Mouse (Mus musculus): ENCODE measurements at regions not wholly inside any gene's neighbourhood (a gene's known extent, or its start where the extent isn't known, plus 50 kb on each side); places are given as distances from the start of the nearest gene placed in this dataset.

DNA sequence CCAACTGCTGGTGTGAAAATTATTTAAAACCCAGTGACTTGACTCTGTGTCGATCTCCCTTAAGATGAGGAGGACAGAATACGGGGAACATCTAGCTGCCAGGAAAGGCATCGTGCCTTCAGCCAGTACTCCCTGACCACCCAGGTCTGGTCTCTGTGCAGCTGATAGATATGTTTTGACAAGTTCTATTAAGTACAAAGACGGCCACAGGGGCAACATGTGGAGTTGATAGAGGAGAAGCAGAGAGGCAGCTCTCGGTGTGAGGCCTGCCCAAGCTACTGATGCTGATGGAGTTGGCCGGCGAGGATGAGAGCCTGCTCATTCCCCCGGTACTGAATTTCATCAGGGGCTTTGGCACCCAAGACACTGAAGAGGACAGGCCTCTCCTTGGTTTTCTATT, 154.1 kb upstream of the 3110018I06Rik start:
- 88% methylated on average over 8 of the region's 8 CpGs for WGBS (ENCODE audit: insufficient replicate concordance)
- TF ChIP-seq CTCF (IDR thresholded peaks at IDR 0.05; ENCODE audit: low read depth), result no peak
- TF ChIP-seq EP300 (IDR thresholded peaks at IDR 0.05; ENCODE audit: low read depth), result no peak

DNA sequence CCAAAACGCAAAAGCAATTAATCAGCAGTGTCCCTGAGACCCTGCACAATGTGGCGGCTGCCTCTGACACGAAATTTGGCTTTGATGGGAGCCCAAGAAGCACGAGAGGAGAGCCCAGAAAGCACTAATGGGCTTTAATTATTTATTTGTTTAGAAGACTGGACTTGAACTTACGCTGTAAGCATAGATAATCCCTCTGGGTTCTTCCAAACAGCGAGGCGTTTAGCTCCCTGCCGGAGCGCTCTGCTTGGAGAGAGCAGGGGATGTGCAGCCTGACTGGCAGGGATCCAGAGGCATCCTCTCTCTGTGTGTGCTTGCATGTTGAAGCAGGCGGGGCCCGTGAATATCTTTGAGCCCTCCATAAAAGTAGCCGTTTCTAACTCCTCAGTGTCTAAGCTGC, 153.3 kb upstream of the 3110018I06Rik start:
- no peaks in the 10 kb centered on the region for H3K36me3 ChIP-seq (replicated peaks; ENCODE audit: insufficient read depth, low read length)
- ATAC-seq (no peak), DNase-seq (no peak)
- no peak overlapping the region for H3K4me2 ChIP-seq (ENCODE audit: low read depth, low read length)
- TF ChIP-seq CTCF (IDR thresholded peaks at IDR 0.05; ENCODE audit: low read depth) (no peak), EP300 (IDR thresholded peaks at IDR 0.05; ENCODE audit: low read depth) (no peak)
- H3K9me3 ChIP-seq (ENCODE audit: low read length), result no peaks in the 10 kb centered on the region
- no peak overlapping the region for H3K27ac ChIP-seq (ENCODE audit: low read depth)
- no peaks in the 10 kb centered on the region for H3K27me3 ChIP-seq (ENCODE audit: insufficient read depth, low read length)
- H3K4me1 ChIP-seq (ENCODE audit: insufficient read depth), result no peaks in the 10 kb centered on the region
- no peak overlapping the region for H3K4me3 ChIP-seq (ENCODE audit: low read depth, low read length)
- 72% methylated on average over 12 of the region's 12 CpGs for WGBS (ENCODE audit: insufficient replicate concordance)
- H3K9ac ChIP-seq (replicated peaks), result no peak overlapping the region

More for the DNA sequence above, 154.1 kb upstream of the 3110018I06Rik start:
- H3K36me3 ChIP-seq (replicated peaks; ENCODE audit: insufficient read depth, low read length), result no peaks in the 10 kb centered on the region
- H3K4me1 ChIP-seq (ENCODE audit: insufficient read depth), result no peaks in the 10 kb centered on the region
- H3K27ac ChIP-seq (ENCODE audit: low read depth), result no peak overlapping the region
- H3K4me2 ChIP-seq (ENCODE audit: low read depth, low read length), result no peak overlapping the region
- no peak for ATAC-seq
- no peak overlapping the region for H3K4me3 ChIP-seq (ENCODE audit: low read depth, low read length)
- no peak for DNase-seq
- no peaks in the 10 kb centered on the region for H3K27me3 ChIP-seq (ENCODE audit: insufficient read depth, low read length)
- no peaks in the 10 kb centered on the region for H3K9me3 ChIP-seq (ENCODE audit: low read length)
- H3K9ac ChIP-seq (replicated peaks), result no peak overlapping the region

- 75% methylated on average over 10 of the region's 10 CpGs for WGBS (ENCODE audit: insufficient replicate concordance)
Observed at GRCm38 (mm10) chr12:107338758-107339157, 149.7 kb upstream of the 3110018I06Rik start.

DNA sequence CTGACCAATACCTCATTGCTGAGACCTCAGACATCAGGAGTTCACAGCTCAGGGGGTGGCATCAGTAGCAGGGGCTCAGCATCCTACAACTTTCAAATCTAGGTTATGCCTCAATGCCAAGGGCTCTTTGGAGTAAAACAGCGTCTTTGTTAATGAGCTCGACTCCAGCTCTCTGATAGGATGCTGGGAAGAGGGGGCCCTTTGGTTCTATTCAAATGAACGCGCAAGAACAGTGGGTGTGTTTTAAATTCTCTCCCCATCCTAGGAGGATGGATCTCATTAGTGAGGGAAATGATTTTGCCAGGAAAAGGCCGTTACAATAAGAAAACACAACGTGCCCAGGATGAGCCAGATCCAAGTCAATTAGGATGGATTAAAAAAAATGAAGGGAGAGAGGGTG, 132.2 kb upstream of the 3110018I06Rik start:
- ATAC-seq (no peak), DNase-seq (no peak)
- no peaks in the 10 kb centered on the region for H3K9me3 ChIP-seq (ENCODE audit: low read length)
- H3K36me3 ChIP-seq (replicated peaks; ENCODE audit: insufficient read depth, low read length), result no peaks in the 10 kb centered on the region
- H3K27me3 ChIP-seq (ENCODE audit: insufficient read depth, low read length), result no peaks in the 10 kb centered on the region
- no peak overlapping the region for H3K4me3 ChIP-seq (ENCODE audit: low read depth, low read length)
- H3K27ac ChIP-seq (ENCODE audit: low read depth), result no peak overlapping the region
- TF ChIP-seq CTCF (IDR thresholded peaks at IDR 0.05; ENCODE audit: low read depth) (no peak), EP300 (IDR thresholded peaks at IDR 0.05; ENCODE audit: low read depth) (no peak)
- H3K4me2 ChIP-seq (ENCODE audit: low read depth, low read length), result no peak overlapping the region
- H3K4me1 ChIP-seq (ENCODE audit: insufficient read depth), result no peaks in the 10 kb centered on the region
- H3K9ac ChIP-seq (replicated peaks), result no peak overlapping the region
- WGBS (ENCODE audit: insufficient replicate concordance), result 66% methylated on average over 6 of the region's 6 CpGs

More at GRCm38 (mm10) chr12:107338758-107339157, 149.7 kb upstream of the 3110018I06Rik start:
- ATAC-seq (no peak), DNase-seq (no peak)
- Histone ChIP-seq H3K36me3 (replicated peaks; ENCODE audit: insufficient read depth, low read length) (no peaks in the 10 kb centered on the region), H3K9me3 (ENCODE audit: low read length) (no peaks in the 10 kb centered on the region), H3K4me3 (ENCODE audit: low read depth, low read length) (no peak overlapping the region), H3K4me1 (ENCODE audit: insufficient read depth) (no peaks in the 10 kb centered on the region), H3K27me3 (ENCODE audit: insufficient read depth, low read length) (no peaks in the 10 kb centered on the region), H3K9ac (replicated peaks) (no peak overlapping the region), H3K4me2 (ENCODE audit: low read depth, low read length) (no peak overlapping the region), H3K27ac (ENCODE audit: low read depth) (no peak overlapping the region)
- no peak for TF ChIP-seq EP300 (IDR thresholded peaks at IDR 0.05; ENCODE audit: low read depth)
- no peak for TF ChIP-seq CTCF (IDR thresholded peaks at IDR 0.05; ENCODE audit: low read depth)

- no peaks in the 10 kb centered on the region for H3K36me3 ChIP-seq (replicated peaks; ENCODE audit: insufficient read depth, low read length)
- no peak overlapping the region for H3K27ac ChIP-seq (ENCODE audit: low read depth)
- 73% methylated on average over 7 of the region's 7 CpGs for WGBS (ENCODE audit: insufficient replicate concordance)
- no peak for ATAC-seq
- H3K9ac ChIP-seq (replicated peaks), result no peak overlapping the region
- H3K27me3 ChIP-seq (ENCODE audit: insufficient read depth, low read length), result no peaks in the 10 kb centered on the region
- TF ChIP-seq CTCF (IDR thresholded peaks at IDR 0.05; ENCODE audit: low read depth), result no peak
- TF ChIP-seq EP300 (IDR thresholded peaks at IDR 0.05; ENCODE audit: low read depth), result no peak
- H3K4me3 ChIP-seq (ENCODE audit: low read depth, low read length), result no peak overlapping the region
- no peaks in the 10 kb centered on the region for H3K9me3 ChIP-seq (ENCODE audit: low read length)
- H3K4me1 ChIP-seq (ENCODE audit: insufficient read depth), result no peaks in the 10 kb centered on the region
- no peak overlapping the region for H3K4me2 ChIP-seq (ENCODE audit: low read depth, low read length)
- no peak for DNase-seq
Observed at GRCm38 (mm10) chr12:107356974-107357373, 131.5 kb upstream of the 3110018I06Rik start.

- no peak overlapping the region for H3K9ac ChIP-seq (replicated peaks)
- H3K9me3 ChIP-seq (ENCODE audit: low read length), result no peaks in the 10 kb centered on the region
- no peak for ATAC-seq
- H3K4me1 ChIP-seq (ENCODE audit: insufficient read depth), result no peaks in the 10 kb centered on the region
- H3K36me3 ChIP-seq (replicated peaks; ENCODE audit: insufficient read depth, low read length), result no peaks in the 10 kb centered on the region
- no peak overlapping the region for H3K4me3 ChIP-seq (ENCODE audit: low read depth, low read length)
- TF ChIP-seq EP300 (IDR thresholded peaks at IDR 0.05; ENCODE audit: low read depth) (no peak), CTCF (IDR thresholded peaks at IDR 0.05; ENCODE audit: low read depth) (no peak)
- 82% methylated on average over 12 of the region's 12 CpGs for WGBS (ENCODE audit: insufficient replicate concordance)
- H3K27me3 ChIP-seq (ENCODE audit: insufficient read depth, low read length), result no peaks in the 10 kb centered on the region
- no peak for DNase-seq
- no peak overlapping the region for H3K4me2 ChIP-seq (ENCODE audit: low read depth, low read length)
- no peak overlapping the region for H3K27ac ChIP-seq (ENCODE audit: low read depth)
Observed at GRCm38 (mm10) chr12:107360511-107360910, 127.9 kb upstream of the 3110018I06Rik start.

- H3K36me3 ChIP-seq (replicated peaks; ENCODE audit: insufficient read depth, low read length), result no peaks in the 10 kb centered on the region
- WGBS (ENCODE audit: insufficient replicate concordance), result 77% methylated on average over 7 of the region's 7 CpGs
- no peak overlapping the region for H3K27ac ChIP-seq (ENCODE audit: low read depth)
- H3K27me3 ChIP-seq (ENCODE audit: insufficient read depth, low read length), result no peaks in the 10 kb centered on the region
- H3K9ac ChIP-seq (replicated peaks), result no peak overlapping the region
- DNase-seq (no peak), ATAC-seq (no peak)
- H3K4me3 ChIP-seq (ENCODE audit: low read depth, low read length), result no peak overlapping the region
- H3K9me3 ChIP-seq (ENCODE audit: low read length), result no peaks in the 10 kb centered on the region
- no peak overlapping the region for H3K4me2 ChIP-seq (ENCODE audit: low read depth, low read length)
- no peaks in the 10 kb centered on the region for H3K4me1 ChIP-seq (ENCODE audit: insufficient read depth)
- TF ChIP-seq CTCF (IDR thresholded peaks at IDR 0.05; ENCODE audit: low read depth) (no peak), EP300 (IDR thresholded peaks at IDR 0.05; ENCODE audit: low read depth) (no peak)
Observed at GRCm38 (mm10) chr12:107361606-107362005, 126.8 kb upstream of the 3110018I06Rik start.

Data from liver, postnatal 0 days (tissue).